Mouse (Mus musculus) monocyte, adult 2 months (primary cell): ENCODE data around the gene Nalcn.
"Not testable (repeated sequence)": the region's sequence is repeated elsewhere in the genome, so short reads cannot be mapped to it uniquely, and the experiment has no call there.

Experiments used
- DNase-seq, 2 experiments: peaks; one replicate each; pipeline ENCODE4 v3.0.0; 2022; ENCODE audit warnings: low spot score in 2 of 2, low read depth in 1 of 2

The Nalcn gene

GRCm38 (mm10) chr14:123626501-123627179 is at the start of gene Nalcn:
Nalcn (minus strand) TSS chr14:123627144.
- DNase-seq = no peak

- not testable (repeated sequence) for DNase-seq
Observed at GRCm38 (mm10) chr14:123671076-123671475, 44.1 kb upstream of the Nalcn start.

GRCm38 (mm10) chr14:123664451-123664850 is 37.5 kb upstream of the Nalcn start:
- DNase-seq = no peak

- DNase-seq = no peak
Observed at GRCm38 (mm10) chr14:123663206-123663605, 36.3 kb upstream of the Nalcn start.

GRCm38 (mm10) chr14:123662386-123662785 is 35.4 kb upstream of the Nalcn start:
- DNase-seq = no peak

GRCm38 (mm10) chr14:123661091-123661491 is 34.1 kb upstream of the Nalcn start:
- no peak for DNase-seq

GRCm38 (mm10) chr14:123659921-123660385 is 33.0 kb upstream of the Nalcn start, which contains the start of gene Itgbl1:
Itgbl1 (plus strand) TSS chr14:123659971.
- DNase-seq = no peak

GRCm38 (mm10) chr14:123627180-123627562 is 227 bp upstream of the Nalcn start:
- no peak for DNase-seq

- no peak for DNase-seq
Observed at GRCm38 (mm10) chr14:123622969-123623368, 4.0 kb downstream of the Nalcn start.

- no peak for DNase-seq
Observed at GRCm38 (mm10) chr14:123595265-123595664, 31.7 kb downstream of the Nalcn start.

- DNase-seq = no peak
Observed at GRCm38 (mm10) chr14:123587412-123587811, 39.5 kb downstream of the Nalcn start.

- DNase-seq = no peak
Observed at GRCm38 (mm10) chr14:123582433-123582832, 44.5 kb downstream of the Nalcn start.

- no peak for DNase-seq
Observed at GRCm38 (mm10) chr14:123575356-123575755, 51.6 kb downstream of the Nalcn start.

- DNase-seq = no peak
Observed at GRCm38 (mm10) chr14:123574936-123575335, 52.0 kb downstream of the Nalcn start.

- no peak for DNase-seq
Observed at GRCm38 (mm10) chr14:123566599-123566998, 60.3 kb downstream of the Nalcn start.

- DNase-seq = no peak
Observed at GRCm38 (mm10) chr14:123555533-123555932, 71.4 kb downstream of the Nalcn start.

- DNase-seq = no peak
Observed at GRCm38 (mm10) chr14:123554936-123555335, 72.0 kb downstream of the Nalcn start.

- no peak for DNase-seq
Observed at GRCm38 (mm10) chr14:123542362-123542761, 84.6 kb downstream of the Nalcn start.

- no peak for DNase-seq
Observed at GRCm38 (mm10) chr14:123535636-123536035, 91.3 kb downstream of the Nalcn start.

- DNase-seq = no peak
Observed at GRCm38 (mm10) chr14:123533000-123533399, 93.9 kb downstream of the Nalcn start.

GRCm38 (mm10) chr14:123531271-123531670 is 95.7 kb downstream of the Nalcn start:
- DNase-seq = no peak

GRCm38 (mm10) chr14:123529143-123529542 is 97.8 kb downstream of the Nalcn start:
- no peak for DNase-seq
